Mouse (Mus musculus): ENCODE measurements around the gene Atp13a2. TPM values are rescaled to one million over a fixed set of nuclear protein-coding genes. Genes with fewer than 3 reads are reported as not detected.

Gene Atp13a2
- polyA plus RNA-seq, 1 experiment from 2014 or later, result 140 TPM

- Histone ChIP-seq H3K27ac (no peak overlapping the region), H3K4me3 (no peak overlapping the region), H3K9me3 (no peaks in the 10 kb centered on the region), H3K4me2 (no peak overlapping the region), H3K9ac (no peak overlapping the region), H3K36me3 (no peaks in the 10 kb centered on the region), H3K27me3 (peaks cover 7% of the 10 kb centered on the region; the same call in 1 of the 2 replicates), H3K4me1 (replicated peaks) (peaks cover 5% of the 10 kb centered on the region)
- WGBS, result 87% methylated on average over 18 of the region's 18 CpGs
- no peak for ATAC-seq (ENCODE audit: low FRiP score)
Observed at GRCm38 (mm10) chr4:140951861-140952641, 34.6 kb upstream of the Atp13a2 start.

- H3K27ac ChIP-seq, result peak overlapping the region; percentile 63
Observed at GRCm38 (mm10) chr4:140957131-140957702, 29.5 kb upstream of the Atp13a2 start.

GRCm38 (mm10) chr4:140957725-140958124, 28.9 kb upstream of the Atp13a2 start:
- ATAC-seq (ENCODE audit: low FRiP score), result peak; percentile 34; the same call in 1 of the 2 replicates
- Histone ChIP-seq H3K27me3 (peaks cover 7% of the 10 kb centered on the region; the same call in 1 of the 2 replicates), H3K4me1 (replicated peaks) (peaks cover 30% of the 10 kb centered on the region), H3K9ac (peak overlapping the region; percentile 71), H3K9me3 (no peaks in the 10 kb centered on the region), H3K4me3 (peak overlapping the region; percentile 42), H3K4me2 (peak overlapping the region; percentile 70), H3K36me3 (no peaks in the 10 kb centered on the region), H3K27ac (peak overlapping the region; percentile 63)
- 2% methylated on average over 13 of the region's 13 CpGs for WGBS

More at GRCm38 (mm10) chr4:140957131-140957702, 29.5 kb upstream of the Atp13a2 start:
- Histone ChIP-seq H3K4me3 (peak overlapping the region; percentile 42), H3K36me3 (no peaks in the 10 kb centered on the region), H3K4me2 (peak overlapping the region; percentile 70), H3K27me3 (peaks cover 7% of the 10 kb centered on the region; the same call in 1 of the 2 replicates), H3K4me1 (replicated peaks) (peaks cover 25% of the 10 kb centered on the region), H3K9ac (peak overlapping the region; percentile 71), H3K9me3 (no peaks in the 10 kb centered on the region)
- no peak for ATAC-seq (ENCODE audit: low FRiP score)
- WGBS, result 6% methylated on average over 17 of the region's 17 CpGs

GRCm38 (mm10) chr4:140958319-140958718, 28.4 kb upstream of the Atp13a2 start:
- Histone ChIP-seq H3K27me3 (peaks cover 7% of the 10 kb centered on the region; the same call in 1 of the 2 replicates), H3K4me2 (no peak overlapping the region), H3K4me3 (no peak overlapping the region), H3K9ac (no peak overlapping the region), H3K9me3 (no peaks in the 10 kb centered on the region), H3K27ac (no peak overlapping the region), H3K36me3 (no peaks in the 10 kb centered on the region), H3K4me1 (replicated peaks) (peaks cover 36% of the 10 kb centered on the region)
- no peak for ATAC-seq (ENCODE audit: low FRiP score)
- 58% methylated on average over 6 of the region's 6 CpGs for WGBS

GRCm38 (mm10) chr4:140959128-140959679, 27.5 kb upstream of the Atp13a2 start:
- peaks cover 7% of the 10 kb centered on the region; the same call in 1 of the 2 replicates for H3K27me3 ChIP-seq
- no peak overlapping the region for H3K4me2 ChIP-seq
- H3K36me3 ChIP-seq, result no peaks in the 10 kb centered on the region
- no peak for ATAC-seq (ENCODE audit: low FRiP score)
- no peak overlapping the region for H3K4me3 ChIP-seq
- H3K27ac ChIP-seq, result no peak overlapping the region
- no peaks in the 10 kb centered on the region for H3K9me3 ChIP-seq
- peaks cover 42% of the 10 kb centered on the region for H3K4me1 ChIP-seq (replicated peaks)
- H3K9ac ChIP-seq, result no peak overlapping the region
- WGBS, result 90% methylated on average over 7 of the region's 7 CpGs

- no peaks in the 10 kb centered on the region for H3K36me3 ChIP-seq
- H3K9ac ChIP-seq, result 0 out of 2 replicates have a peak overlapping the region, but pooled peaks have one; percentile 58
- peaks cover 49% of the 10 kb centered on the region for H3K4me1 ChIP-seq (replicated peaks)
- H3K27ac ChIP-seq, result no peak overlapping the region
- ATAC-seq (ENCODE audit: low FRiP score), result no peak
- H3K4me2 ChIP-seq, result peak overlapping the region; percentile 97; the same call in 1 of the 2 replicates
- H3K9me3 ChIP-seq, result no peaks in the 10 kb centered on the region
- 80% methylated on average over 10 of the region's 10 CpGs for WGBS
- H3K4me3 ChIP-seq, result no peak overlapping the region
- H3K27me3 ChIP-seq, result peaks cover 7% of the 10 kb centered on the region; the same call in 1 of the 2 replicates
Observed at GRCm38 (mm10) chr4:140959715-140960479, 26.8 kb upstream of the Atp13a2 start.

- H3K36me3 ChIP-seq, result 0 out of 2 replicates have a peak, but pooled peaks cover 2% of the 10 kb centered on the region
- peak within 1 kb of the TSS; percentile 89 for H3K4me3 ChIP-seq
- peak within 1 kb of the TSS; percentile 97 for H3K4me2 ChIP-seq
- H3K9ac ChIP-seq, result peak within 1 kb of the TSS; percentile 97
- 3% methylated on average over 37 of the region's 37 CpGs for WGBS
- no peaks in the 10 kb centered on the region for H3K9me3 ChIP-seq
- ATAC-seq (ENCODE audit: low FRiP score), result peak; percentile 94
- H3K4me1 ChIP-seq (replicated peaks), result peaks cover 51% of the 10 kb centered on the region
- no peaks in the 10 kb centered on the region; the same call in 1 of the 2 replicates for H3K27me3 ChIP-seq
- H3K27ac ChIP-seq, result peak within 1 kb of the TSS; percentile 94
Observed at GRCm38 (mm10) chr4:140960781-140961466, 25.7 kb upstream of the Atp13a2 start, which contains the start of gene Sdhb. Gene Sdhb (plus strand): TSS chr4:140961203.

GRCm38 (mm10) chr4:140961467-140962206, 25.0 kb upstream of the Atp13a2 start:
- Histone ChIP-seq H3K4me2 (peak overlapping the region; percentile 97), H3K4me1 (replicated peaks) (peaks cover 50% of the 10 kb centered on the region), H3K27me3 (no peaks in the 10 kb centered on the region; the same call in 1 of the 2 replicates), H3K4me3 (peak overlapping the region; percentile 89), H3K9me3 (no peaks in the 10 kb centered on the region), H3K9ac (peak overlapping the region; percentile 97), H3K27ac (peak overlapping the region; percentile 94), H3K36me3 (peaks cover 9% of the 10 kb centered on the region)
- peak; percentile 19 for ATAC-seq (ENCODE audit: low FRiP score)
- WGBS, result 2% methylated on average over 38 of the region's 38 CpGs

- Histone ChIP-seq H3K4me1 (replicated peaks) (peaks cover 43% of the 10 kb centered on the region), H3K4me2 (peak overlapping the region; percentile 97), H3K27me3 (no peaks in the 10 kb centered on the region), H3K9me3 (no peaks in the 10 kb centered on the region), H3K4me3 (peak overlapping the region; percentile 89), H3K27ac (0 out of 2 replicates have a peak overlapping the region, but pooled peaks have one; percentile 94), H3K9ac (peak overlapping the region; percentile 97), H3K36me3 (peaks cover 16% of the 10 kb centered on the region)
- 82% methylated on average over 8 of the region's 8 CpGs for WGBS
- no peak for ATAC-seq (ENCODE audit: low FRiP score)
Observed at GRCm38 (mm10) chr4:140962207-140962909, 24.3 kb upstream of the Atp13a2 start.

GRCm38 (mm10) chr4:140962950-140963349, 23.7 kb upstream of the Atp13a2 start:
- Histone ChIP-seq H3K27me3 (no peaks in the 10 kb centered on the region), H3K4me2 (peak overlapping the region; percentile 97; the same call in 1 of the 2 replicates), H3K36me3 (peaks cover 22% of the 10 kb centered on the region), H3K9me3 (no peaks in the 10 kb centered on the region), H3K4me3 (no peak overlapping the region), H3K9ac (0 out of 2 replicates have a peak overlapping the region, but pooled peaks have one; percentile 97), H3K27ac (no peak overlapping the region), H3K4me1 (replicated peaks) (peaks cover 39% of the 10 kb centered on the region)
- ATAC-seq (ENCODE audit: low FRiP score), result no peak
- WGBS, result 44% methylated on average over 5 of the region's 5 CpGs

All from hindbrain, embryonic 13.5 days (tissue).